Mouse (Mus musculus) right cerebral cortex, postnatal 10 days (tissue): Measurements from ENCODE around the gene Lmtk3.

Experiments
- DNase-seq, 2 experiments: peaks; one replicate each; pipeline ENCODE4 v3.0.0; 2021; ENCODE audit warnings: low spot score in 2 of 2

Lmtk3 gene

DNA sequence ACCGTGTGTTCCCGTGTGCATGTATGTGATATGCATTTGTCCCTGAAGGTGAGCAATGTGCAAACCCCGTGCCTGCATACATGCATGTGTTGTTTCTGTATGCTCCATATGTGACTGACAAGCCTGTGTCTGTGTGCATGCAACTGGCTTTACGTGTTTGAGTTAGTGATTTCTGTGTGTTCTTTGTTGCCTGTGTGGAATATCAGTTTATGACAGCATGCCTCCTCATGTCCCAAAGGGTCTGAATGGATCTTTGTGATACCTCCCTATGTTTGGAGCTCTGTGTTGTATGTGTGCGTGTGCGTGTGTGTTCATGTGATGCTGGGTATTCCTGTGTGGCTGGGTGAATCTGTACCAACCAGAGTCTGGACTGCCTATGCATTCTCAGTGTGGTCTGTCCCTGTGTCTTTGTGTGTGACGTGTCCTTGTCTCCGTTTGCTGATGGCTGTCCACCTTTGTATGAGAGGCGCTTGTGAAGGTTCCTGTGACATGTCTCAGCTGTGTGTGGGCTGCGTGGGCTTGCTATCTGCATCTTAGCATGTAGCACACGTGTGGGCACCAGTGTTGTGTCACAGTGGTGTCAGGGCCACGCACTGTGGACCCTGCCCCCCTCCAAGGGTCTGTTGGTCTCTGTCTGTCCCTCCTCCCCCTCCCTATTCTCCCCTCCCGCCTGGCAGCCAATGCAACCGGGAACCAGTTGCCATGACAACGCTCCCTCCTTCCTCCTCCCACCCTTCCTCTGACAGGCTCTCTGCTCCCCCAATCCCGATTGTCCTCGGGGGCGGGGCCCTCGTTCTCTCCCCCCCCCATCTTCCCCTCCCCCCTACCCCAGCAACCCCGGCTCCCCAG lies 1.2 kb downstream of the Lmtk3 start, which contains the start of gene Sult2b1:
Gene Sult2b1, minus strand, starts transcription at position 146 of the 849 bp plus-strand sequence.
- DNase-seq, result peak; percentile 97 to 98

DNA sequence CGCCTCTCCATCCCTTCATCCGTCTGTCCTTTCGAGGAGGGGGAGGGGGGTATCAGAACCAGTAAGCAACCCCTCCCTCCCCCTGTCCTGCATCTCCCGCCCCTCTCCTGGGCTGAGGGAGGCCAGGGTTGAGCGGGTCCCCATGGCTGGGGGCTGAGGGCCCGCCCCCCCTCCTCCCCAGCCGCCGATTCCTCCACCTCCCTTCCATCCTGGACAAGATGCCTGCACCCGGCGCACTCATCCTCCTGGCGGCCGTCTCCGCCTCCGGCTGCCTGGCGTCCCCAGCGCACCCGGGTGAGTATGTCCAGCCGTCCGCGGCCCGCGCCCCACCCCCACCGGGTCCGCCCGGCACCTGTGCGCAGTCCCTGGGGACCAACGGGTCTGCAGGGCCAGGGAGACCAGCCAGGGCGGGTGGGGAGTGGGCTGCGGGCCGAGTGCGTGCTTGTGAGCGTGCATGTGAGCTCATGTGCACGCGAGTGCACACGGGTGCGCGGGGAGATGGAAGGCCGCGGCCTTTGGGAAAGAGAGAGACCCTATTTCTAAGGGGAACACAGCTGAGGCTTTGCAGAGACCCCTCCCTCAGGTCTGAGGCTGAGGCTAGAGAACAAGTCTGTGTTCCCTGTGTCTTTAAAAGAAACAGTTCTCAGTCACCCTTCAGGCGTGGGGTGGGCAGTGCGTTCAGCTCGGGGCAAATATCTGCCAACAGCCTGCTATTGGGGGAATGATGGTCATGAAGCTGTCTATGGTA lies 2.0 kb downstream of the Lmtk3 start:
- DNase-seq, result peak; percentile 70 to 71

DNA sequence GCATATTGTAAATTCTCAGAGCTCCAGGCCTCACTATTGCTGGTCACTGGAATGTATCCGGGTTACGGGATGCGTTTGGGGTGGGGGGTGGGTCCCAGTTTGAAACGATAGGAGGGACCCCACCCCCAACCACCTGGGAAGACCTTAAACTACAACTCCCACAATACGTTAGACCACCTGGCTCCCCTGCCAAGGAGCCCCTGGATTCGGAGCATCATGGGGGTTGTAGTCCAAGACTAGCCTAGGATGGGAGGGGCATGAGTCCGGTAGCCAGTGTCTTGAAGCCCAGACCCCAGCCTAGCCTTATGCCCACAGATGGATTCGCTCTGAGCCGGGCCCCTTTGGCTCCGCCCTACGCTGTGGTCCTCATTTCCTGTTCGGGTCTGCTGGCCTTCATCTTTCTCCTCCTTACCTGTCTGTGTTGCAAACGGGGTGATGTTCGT lies 2.6 kb downstream of the Lmtk3 start:
- DNase-seq, result peak; percentile 73 to 83

DNA sequence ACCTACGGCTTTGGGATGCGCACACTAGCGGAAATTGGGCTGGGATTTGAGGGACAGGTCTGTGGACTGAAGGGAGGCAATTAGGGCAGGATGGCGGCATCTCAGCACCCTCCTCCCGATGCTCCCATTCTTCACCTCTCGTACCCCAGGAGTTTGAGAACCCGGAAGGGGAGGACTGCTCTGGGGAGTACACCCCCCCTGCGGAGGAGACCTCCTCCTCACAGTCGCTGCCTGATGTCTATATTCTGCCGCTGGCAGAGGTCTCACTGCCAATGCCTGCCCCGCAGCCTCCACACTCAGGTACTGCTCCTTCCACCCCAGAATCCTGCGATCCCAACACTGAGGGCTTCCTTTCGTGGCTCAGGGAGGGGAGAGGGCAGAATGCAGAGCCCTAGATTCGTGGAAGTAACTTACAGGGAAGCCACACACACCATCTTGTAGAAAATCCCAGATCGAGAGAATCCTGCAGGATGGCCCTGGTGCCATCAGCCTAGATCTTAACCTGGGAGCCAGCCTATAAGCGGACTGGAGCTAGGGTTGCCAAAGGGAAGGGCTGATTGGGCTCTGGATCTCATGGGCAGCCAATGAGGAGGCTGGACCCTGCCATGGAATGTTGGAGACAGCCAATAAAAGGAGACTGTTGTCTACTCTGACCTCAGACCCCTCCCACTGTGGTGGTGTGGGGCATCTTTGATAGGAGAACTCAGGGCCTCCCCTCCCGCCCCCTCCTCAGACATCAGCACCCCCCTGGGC lies 3.3 kb downstream of the Lmtk3 start:
- DNase-seq, result peak; percentile 71 to 87

DNA sequence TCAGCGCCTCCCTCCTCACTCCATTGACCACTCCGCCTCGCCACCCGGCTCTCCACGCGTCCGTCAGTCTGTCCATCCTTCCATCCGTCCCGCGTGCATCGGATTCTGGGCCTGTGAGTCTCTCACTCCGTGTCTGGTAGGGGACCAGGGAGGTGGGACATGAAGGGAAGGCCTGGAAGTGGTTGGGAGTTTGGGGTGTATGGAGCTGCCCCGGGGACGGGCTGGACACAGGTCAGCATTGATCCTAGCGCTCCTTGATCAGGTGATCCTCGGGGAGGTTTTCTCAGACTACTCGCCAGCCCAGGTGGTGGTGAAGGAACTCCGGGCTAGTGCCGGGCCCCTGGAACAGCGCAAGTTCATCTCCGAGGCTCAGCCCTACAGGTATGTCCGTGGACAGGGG lies 4.1 kb downstream of the Lmtk3 start:
- peak in 1 of 2 experiments; percentile 47 for DNase-seq

DNA sequence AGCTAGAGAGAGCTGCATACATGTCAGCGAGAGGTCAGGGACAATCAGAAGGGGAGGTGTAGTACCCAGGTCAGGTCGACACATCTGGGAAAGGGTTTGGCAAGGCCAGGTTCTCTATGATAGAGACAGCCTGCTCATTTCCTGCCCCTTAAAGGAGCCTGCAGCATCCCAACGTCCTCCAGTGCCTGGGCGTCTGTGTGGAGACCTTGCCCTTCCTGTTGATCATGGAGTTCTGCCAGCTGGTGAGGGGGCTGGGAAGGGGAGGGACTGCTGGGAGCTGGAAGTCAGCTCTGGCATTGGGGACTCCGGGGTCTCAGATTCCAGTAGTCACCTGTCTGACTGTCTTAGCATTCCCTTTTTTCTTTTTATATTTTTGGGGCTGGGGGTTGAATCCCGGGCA lies 7.2 kb downstream of the Lmtk3 start:
- DNase-seq, result peak in 1 of 2 experiments; percentile 26

DNA sequence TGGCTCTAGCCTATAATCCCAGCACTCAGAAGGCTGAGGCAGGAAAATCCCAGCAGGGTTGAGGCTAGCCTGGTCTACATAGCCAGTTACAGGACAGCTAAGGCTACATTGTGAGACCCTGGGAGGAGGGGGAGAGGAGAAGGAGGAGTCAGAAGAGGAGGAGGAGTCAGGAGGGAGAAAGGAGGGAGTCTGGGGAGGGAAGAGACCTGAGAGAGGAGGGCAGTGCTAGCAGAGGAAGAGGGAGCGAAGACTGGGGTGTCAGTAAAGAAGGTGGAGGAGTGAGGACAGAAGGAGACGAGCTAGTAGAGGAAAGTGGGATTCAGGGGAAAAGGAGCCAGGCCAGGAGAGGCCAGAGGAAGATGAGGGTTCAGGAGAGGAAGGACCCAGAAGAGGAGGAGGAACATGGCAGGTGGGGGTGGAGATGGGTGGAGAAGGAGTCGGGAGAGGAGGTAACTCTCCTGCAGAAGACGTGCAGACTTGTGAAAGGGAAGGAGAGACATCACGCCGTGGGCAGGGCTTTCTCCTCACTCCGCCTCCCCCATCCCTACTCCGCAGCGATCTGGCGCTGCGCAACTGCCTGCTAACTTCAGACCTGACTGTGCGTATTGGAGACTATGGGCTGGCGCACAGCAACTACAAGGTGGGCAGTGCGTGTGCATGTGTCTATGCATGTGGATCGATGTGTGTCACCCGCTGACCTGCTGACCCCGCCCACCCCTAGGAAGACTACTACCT lies 8.4 kb downstream of the Lmtk3 start:
- peak in 1 of 2 experiments; percentile 44 for DNase-seq

DNA sequence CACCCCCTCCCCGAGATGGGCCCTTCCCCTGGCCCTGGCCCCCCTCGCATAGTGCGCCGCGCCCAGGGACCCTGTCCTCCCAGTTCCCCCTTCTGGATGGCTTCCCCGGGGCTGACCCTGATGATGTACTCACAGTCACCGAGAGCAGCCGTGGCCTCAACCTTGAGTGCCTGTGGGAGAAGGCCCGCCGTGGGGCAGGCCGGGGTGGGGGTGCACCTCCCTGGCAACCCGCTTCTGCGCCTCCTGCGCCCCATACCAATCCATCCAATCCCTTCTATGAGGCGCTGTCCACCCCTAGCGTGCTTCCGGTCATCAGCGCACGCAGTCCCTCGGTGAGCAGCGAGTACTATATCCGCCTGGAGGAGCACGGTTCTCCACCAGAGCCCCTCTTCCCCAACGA lies 9.7 kb downstream of the Lmtk3 start:
- DNase-seq, result peak in 1 of 2 experiments; percentile 27

DNA sequence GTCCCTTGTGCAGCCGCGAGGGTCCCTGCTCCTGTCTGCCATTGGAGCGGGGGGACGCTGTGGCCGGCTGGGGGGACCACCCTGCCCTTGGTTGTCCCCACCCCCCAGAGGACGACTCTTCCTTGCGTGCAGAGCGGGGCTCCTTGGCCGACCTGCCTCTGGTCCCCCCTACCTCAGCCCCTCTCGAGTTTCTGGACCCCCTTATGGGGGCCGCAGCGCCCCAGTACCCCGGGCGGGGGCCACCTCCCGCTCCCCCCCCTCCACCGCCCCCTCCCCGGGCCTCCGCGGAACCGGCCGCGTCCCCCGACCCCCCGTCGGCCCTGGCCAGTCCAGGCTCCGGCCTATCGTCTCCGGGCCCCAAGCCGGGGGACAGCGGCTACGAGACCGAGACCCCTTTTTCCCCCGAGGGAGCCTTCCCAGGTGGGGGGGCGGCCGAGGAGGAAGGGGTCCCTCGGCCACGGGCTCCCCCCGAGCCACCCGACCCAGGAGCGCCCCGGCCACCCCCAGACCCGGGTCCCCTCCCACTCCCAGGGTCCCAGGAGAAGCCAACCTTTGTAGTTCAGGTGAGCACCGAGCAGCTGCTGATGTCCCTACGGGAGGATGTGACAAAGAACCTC lies 10.5 kb downstream of the Lmtk3 start:
- DNase-seq, result no peak

DNA sequence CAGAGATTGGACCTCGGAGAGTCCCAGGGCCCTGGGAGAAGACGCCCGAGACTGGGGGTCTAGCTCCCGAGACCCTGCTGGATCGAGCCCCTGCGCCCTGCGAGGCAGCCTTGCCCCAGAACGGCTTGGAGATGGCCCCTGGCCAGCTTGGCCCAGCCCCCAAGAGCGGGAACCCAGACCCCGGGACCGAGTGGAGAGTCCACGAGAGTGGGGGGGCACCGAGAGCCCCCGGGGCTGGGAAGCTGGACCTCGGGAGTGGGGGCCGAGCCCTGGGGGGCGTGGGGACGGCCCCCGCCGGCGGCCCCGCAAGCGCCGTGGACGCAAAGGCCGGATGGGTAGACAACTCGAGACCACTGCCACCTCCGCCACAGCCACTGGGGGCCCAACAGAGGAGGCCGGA lies 11.4 kb downstream of the Lmtk3 start:
- peak in 1 of 2 experiments; percentile 32 for DNase-seq

DNA sequence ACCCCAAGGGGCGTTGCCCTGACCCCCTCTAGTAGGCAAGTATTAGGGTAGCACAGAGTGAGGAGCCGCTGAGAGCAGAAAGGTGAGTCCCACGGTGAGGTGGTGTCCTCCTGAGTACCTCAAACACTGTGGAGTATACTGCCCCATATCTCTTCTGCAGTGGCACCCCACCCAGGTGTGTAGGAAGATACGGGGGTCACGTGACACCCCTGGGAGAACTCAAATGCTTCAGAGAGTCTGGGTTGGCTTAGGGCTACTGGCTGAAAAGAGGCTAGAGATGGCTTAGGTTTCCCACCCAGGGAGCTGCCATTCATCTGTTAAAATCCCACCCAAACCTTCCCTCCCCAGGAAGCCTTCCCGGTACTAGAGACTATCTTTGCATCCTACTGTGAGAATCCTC lies 13.4 kb downstream of the Lmtk3 start:
- DNase-seq, result peak in 1 of 2 experiments; percentile 31

DNA sequence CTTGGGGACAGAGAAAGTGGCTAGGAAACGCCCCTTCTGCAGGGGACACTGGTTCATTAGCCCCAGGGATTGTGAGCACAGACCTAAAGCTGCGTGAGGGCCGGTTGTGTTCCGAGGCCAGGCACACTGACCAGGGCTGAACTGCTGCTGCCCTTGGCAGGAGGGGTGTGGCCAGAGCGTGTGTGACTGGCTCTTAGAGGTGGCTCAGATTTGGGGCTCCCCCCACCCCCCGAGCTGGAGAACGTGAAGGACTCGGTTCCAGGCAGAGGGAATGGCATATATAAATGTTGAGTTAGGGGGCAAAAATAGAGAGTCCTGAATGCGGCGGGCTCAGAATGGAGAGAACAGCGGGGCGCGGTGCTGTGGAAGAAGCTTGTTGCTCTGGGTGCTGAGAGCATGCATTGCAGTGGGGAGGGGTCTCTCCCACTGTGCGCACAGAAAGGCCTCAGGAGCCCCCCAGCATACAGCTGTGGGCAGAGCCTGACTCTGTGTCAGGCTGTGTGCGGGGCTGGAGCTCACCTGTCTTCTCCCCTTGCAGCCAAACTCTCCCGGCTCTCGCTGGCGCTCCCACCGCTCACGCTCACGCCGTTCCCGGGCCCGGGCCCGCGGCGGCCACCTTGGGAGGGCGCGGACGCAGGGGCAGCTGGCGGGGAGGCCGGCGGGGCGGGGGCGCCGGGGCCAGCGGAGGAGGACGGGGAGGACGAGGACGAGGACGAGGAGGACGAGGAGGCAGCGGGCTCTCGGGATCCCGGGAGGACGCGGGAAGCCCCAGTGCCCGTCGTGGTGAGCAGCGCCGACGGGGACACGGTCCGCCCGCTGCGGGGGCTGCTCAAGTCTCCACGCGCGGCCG lies 14.3 kb downstream of the Lmtk3 start:
- DNase-seq, result peak in 1 of 2 experiments; percentile 44

DNA sequence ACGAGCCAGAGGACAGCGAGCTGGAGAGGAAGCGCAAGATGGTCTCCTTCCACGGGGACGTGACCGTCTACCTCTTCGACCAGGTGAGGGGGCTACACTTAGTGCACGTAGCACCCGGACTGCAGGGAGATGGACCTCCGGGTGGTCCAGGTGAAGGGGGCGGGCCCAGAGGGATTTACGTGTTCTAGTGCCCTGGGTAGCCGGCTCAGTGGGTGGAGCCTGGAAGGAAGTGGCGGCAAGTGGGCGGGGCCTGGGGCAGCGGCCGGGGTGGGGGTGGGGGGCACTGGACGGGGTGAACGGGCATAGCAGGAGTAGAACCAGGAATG lies 14.9 kb downstream of the Lmtk3 start:
- peak in 1 of 2 experiments; percentile 30 for DNase-seq

DNA sequence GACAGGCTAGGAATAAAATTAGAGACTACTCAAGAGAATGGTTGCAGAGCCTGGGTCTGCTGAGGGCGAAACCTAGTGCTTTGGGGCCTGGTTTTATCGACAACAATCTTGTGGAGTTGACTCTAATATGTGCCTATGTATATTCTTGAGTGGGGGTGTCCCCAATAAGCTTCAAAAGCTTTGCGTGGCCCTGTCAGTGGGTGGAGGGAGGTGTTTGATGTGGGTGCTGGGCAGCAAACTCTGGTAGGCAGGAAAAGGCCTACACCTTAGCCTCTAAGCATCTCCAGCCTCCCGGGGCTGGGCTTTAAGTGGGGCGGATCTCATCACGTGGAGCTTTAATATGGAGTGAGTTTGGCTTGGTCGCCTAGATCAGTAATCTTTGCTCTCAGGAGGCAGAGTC lies 15.4 kb downstream of the Lmtk3 start:
- no peak for DNase-seq

DNA sequence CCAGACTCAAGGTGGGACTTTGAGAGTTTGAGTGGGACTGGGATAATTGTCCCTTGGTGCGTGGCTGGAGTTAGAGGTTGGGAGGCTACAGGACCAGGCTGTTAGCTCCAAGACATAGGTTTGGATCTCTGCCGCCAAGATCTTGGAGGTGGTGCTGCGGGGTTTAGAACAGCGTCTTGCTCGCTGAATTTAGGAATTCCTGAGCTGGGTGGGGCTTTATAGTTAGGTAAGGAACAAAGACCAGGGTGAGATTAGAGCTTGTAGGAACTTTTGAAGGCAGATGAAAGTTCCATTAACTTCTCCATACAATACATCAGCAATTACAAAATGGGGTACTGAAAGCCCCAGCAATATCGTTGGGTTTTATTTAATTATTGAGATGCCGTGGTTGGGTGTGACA lies 16.5 kb downstream of the Lmtk3 start:
- DNase-seq, result peak in 1 of 2 experiments; percentile 25

DNA sequence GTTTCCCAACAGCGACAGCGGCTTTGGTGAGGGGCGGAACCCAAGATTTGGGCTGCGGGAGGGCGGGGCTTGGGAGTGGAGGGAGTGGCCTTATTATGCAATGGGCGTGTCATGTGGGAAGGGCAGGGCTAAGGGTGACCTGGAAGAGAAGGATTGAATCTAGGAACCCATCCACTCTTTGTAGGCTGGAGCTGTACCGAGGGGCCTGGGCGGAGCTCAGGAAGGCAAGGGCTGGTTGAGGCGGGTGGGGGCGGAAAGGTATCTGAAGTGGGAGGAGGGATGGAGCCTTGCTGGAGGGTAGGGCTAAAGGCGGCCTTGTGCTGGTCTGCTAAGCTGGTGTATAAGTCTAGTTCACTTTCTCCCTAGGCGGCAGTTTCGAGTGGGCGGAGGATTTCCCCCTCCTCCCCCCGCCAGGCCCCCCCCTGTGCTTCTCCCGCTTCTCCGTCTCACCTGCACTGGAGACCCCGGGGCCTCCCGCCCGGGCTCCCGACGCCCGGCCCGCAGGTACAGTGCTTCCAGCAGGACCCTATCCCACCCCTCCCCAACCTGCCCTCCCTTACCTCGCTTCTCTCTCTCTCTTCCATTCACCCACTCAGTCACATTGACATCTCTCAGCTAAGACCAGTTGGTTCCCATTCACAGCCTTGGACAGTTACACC lies 17.1 kb downstream of the Lmtk3 start:
- peak in 1 of 2 experiments; percentile 38 for DNase-seq

DNA sequence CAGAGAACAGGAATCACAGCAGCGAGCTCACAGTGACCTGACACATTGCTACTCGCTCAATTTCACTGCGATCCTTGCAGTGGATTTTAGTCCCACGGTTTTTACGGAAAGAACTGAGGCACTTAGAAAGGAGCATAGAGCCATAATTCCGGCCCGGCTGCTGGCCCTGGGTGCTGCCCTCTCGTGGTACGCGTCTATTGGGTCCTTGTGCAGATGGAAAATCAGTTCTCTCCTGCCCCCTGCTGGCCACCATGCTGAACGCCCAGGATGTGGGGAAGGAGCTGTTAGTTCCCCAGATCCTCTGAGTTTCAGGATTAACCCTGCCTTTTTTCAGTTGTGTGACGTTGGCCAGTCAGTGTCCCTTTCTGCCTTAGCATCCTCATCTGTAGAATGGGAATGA lies 17.8 kb downstream of the Lmtk3 start:
- peak; percentile 93 to 95 for DNase-seq

DNA sequence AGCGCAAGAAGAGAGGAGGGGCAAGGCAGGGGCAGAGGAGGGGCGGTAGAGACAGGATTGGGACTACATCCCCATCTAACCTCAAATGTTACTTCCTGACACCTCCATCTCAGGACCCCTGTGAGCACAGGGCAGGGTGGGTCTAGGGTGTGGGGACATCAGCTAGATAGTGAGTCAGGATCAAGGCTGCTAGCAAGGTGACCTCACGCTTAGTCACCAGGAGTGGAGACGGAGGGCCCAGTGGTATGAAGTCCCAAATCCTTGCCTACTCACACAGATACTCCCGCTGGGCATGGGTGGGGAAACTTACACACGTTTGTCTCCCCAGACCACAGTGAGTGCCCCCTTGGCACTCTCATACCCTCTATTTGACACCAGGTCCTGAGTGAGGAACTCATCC lies 19.0 kb downstream of the Lmtk3 start:
- no peak for DNase-seq

DNA sequence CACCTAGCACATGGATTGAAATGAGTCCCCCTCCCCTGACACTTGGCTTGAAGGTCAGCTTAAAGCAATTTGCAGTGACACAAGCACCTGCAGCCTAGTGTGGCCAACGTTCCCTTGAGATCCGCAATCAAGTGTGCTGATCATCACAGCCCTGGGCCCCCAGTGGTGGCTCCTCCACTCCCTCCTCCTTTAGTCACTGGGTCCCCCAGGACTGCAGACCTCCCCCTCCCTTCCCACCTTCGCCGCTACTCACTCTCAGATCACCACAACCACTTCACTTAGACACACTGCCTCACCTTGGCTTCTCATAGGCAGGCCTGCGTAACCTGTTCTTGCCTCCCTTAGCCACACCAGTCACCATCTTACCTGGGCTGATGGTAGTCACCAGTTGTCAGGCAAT lies 22.4 kb downstream of the Lmtk3 start:
- no peak for DNase-seq

DNA sequence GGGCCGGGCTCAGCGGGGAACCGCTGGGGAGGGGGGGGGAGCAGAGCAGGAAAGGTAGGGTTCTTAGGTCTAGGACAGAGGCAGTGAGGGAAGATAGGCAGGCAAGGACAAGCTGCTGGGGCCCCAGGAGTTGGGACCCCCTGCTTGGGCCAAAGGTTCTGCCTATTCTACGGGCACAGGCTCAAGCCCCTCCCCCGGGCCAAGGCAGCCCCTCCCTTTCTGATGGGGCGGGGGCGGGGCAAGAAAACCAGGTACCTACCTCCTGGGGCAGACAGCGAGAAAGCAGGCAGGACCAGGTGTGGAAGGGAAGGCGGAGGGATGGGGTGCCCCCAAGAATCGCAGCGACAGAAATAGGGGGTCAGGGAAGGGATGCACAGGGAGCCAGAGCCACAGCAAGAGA lies 24.9 kb downstream of the Lmtk3 start:
- DNase-seq, result no peak
